Mouse (Mus musculus) heart, embryonic 16.5 days (tissue): ENCODE measurements around the gene Hmgb1. TPM values are rescaled to one million over a fixed set of nuclear protein-coding genes. Genes with fewer than 3 reads are reported as not detected.

ENCODE experiments used
- ATAC-seq: fragments of 200-750 bp; cut with Nextera tagmentation; replicated peaks from 2 replicates; pipeline ENCODE4 v1.8.0; 2017; ENCODE audit warnings: moderate number of reproducible peaks; ENCODE audit not compliant: insufficient read depth, low FRiP score; ENCODE audit errors: extremely low read depth
- H3K27ac ChIP-seq: fragments of 300-500 bp; sonication (generic); 2 replicates; pipeline ENCODE4 v1.5.1; 2014; ENCODE audit warnings: mild to moderate bottlenecking, low read length, control low read depth, moderate library complexity
- H3K27me3 ChIP-seq: fragments of 300-500 bp; sonication (generic); 2 replicates; pipeline ENCODE4 v1.6.1; 2014; ENCODE audit warnings: low read length, mixed read lengths; ENCODE audit not compliant: control insufficient read depth, insufficient read depth
- H3K36me3 ChIP-seq: fragments of 300-500 bp; sonication (generic); 2 replicates; pipeline ENCODE4 v1.6.1; 2014; ENCODE audit not compliant: control insufficient read depth, insufficient read depth
- H3K4me1 ChIP-seq: fragments of 300-500 bp; sonication (generic); 2 replicates; pipeline ENCODE4 v1.6.1; 2014; ENCODE audit warnings: low read length, mixed read lengths; ENCODE audit not compliant: control insufficient read depth, insufficient read depth
- H3K4me2 ChIP-seq: fragments of 300-500 bp; sonication (generic); 2 replicates; pipeline ENCODE4 v1.6.1; 2014; ENCODE audit warnings: low read depth, mild to moderate bottlenecking, control low read depth, low read length
- H3K4me3 ChIP-seq: fragments of 300-500 bp; sonication (generic); 2 replicates; pipeline ENCODE4 v1.5.1; 2014; ENCODE audit warnings: mild to moderate bottlenecking, control low read depth, low read length
- H3K9ac ChIP-seq: fragments of 300-500 bp; sonication (generic); 2 replicates; pipeline ENCODE4 v1.6.1; 2014; ENCODE audit warnings: low read length, control low read depth
- H3K9me3 ChIP-seq: fragments of 300-500 bp; sonication (generic); replicated peaks from 2 replicates; pipeline ENCODE4 v1.6.1; 2016; ENCODE audit warnings: low read length; ENCODE audit not compliant: control insufficient read depth
- WGBS: fragments of 180-500 bp; shearing (Covaris S2); extraction: QIAGEN DNeasy Blood & Tissue Kit; methylation state at CpG from one replicate; pipeline ENCODE4 v1.1.7; 2014; 5-methylcytosine and 5-hydroxymethylcytosine counted together
- polyA plus RNA-seq: library from polyadenylated mRNA; unstranded; fragments of >200 nt; fragmentation: Nextera tagmentation; extraction: Ambion mirVana; gene quantifications from 2 replicates; pipeline ENCODE4 v1.2.1, GENCODE M21; 2015

Hmgb1 gene
- polyA plus RNA-seq, 1 experiment from 2014 or later, result 757 TPM

- H3K36me3 ChIP-seq, result no peaks in the 10 kb centered on the region
- H3K4me1 ChIP-seq, result no peaks in the 10 kb centered on the region
- no peak for ATAC-seq
- WGBS, result 55% methylated on average over 7 of the region's 7 CpGs
- H3K4me3 ChIP-seq, result no peak overlapping the region
- H3K4me2 ChIP-seq, result no peak overlapping the region
- H3K27me3 ChIP-seq, result no peaks in the 10 kb centered on the region
- H3K9me3 ChIP-seq, result no peaks in the 10 kb centered on the region
- H3K27ac ChIP-seq, result no peak overlapping the region; the same call in 1 of the 2 replicates
- H3K9ac ChIP-seq, result no peak overlapping the region
Measured at GRCm38 (mm10) chr5:149164881-149165280, 19.4 kb downstream of the Hmgb1 start.

GRCm38 (mm10) chr5:149162890-149163289 lies 21.4 kb downstream of the Hmgb1 start:
- no peak overlapping the region for H3K4me2 ChIP-seq
- no peaks in the 10 kb centered on the region for H3K27me3 ChIP-seq
- 49% methylated on average over 7 of the region's 7 CpGs for WGBS
- no peak overlapping the region for H3K27ac ChIP-seq
- H3K9ac ChIP-seq, result no peak overlapping the region
- H3K4me3 ChIP-seq, result no peak overlapping the region
- H3K36me3 ChIP-seq, result no peaks in the 10 kb centered on the region
- H3K9me3 ChIP-seq, result no peaks in the 10 kb centered on the region
- no peak for ATAC-seq
- H3K4me1 ChIP-seq, result no peaks in the 10 kb centered on the region

GRCm38 (mm10) chr5:149160469-149160868 lies 23.8 kb downstream of the Hmgb1 start:
- Histone ChIP-seq H3K36me3 (no peaks in the 10 kb centered on the region), H3K27me3 (no peaks in the 10 kb centered on the region), H3K4me2 (no peak overlapping the region), H3K27ac (no peak overlapping the region), H3K9me3 (no peaks in the 10 kb centered on the region), H3K4me3 (no peak overlapping the region), H3K4me1 (no peaks in the 10 kb centered on the region), H3K9ac (no peak overlapping the region)
- 62% methylated on average over 4 of the region's 4 CpGs for WGBS
- no peak for ATAC-seq

- no peak for ATAC-seq
- Histone ChIP-seq H3K27ac (no peak overlapping the region), H3K4me3 (no peak overlapping the region), H3K4me2 (no peak overlapping the region), H3K9ac (no peak overlapping the region), H3K9me3 (no peaks in the 10 kb centered on the region), H3K36me3 (no peaks in the 10 kb centered on the region), H3K4me1 (no peaks in the 10 kb centered on the region), H3K27me3 (no peaks in the 10 kb centered on the region)
- 80% methylated on average over 6 of the region's 6 CpGs for WGBS
Measured at GRCm38 (mm10) chr5:149159021-149159420, 25.3 kb downstream of the Hmgb1 start.

GRCm38 (mm10) chr5:149156886-149157563 lies 27.3 kb downstream of the Hmgb1 start:
- Histone ChIP-seq H3K9me3 (no peaks in the 10 kb centered on the region), H3K27me3 (no peaks in the 10 kb centered on the region)
- 73% methylated on average over 18 of the region's 18 CpGs for WGBS

GRCm38 (mm10) chr5:149152774-149153155 lies 31.5 kb downstream of the Hmgb1 start:
- Histone ChIP-seq H3K36me3 (no peaks in the 10 kb centered on the region), H3K4me2 (peak overlapping the region; percentile 18; the same call in 1 of the 2 replicates), H3K4me1 (peaks cover 6% of the 10 kb centered on the region; the same call in 1 of the 2 replicates), H3K27ac (peak overlapping the region; percentile 52; the same call in 1 of the 2 replicates), H3K4me3 (no peak overlapping the region), H3K9me3 (peaks cover 5% of the 10 kb centered on the region), H3K9ac (no peak overlapping the region), H3K27me3 (no peaks in the 10 kb centered on the region)
- ATAC-seq, result 0 out of 2 replicates have a peak, but pooled peaks have one; percentile 10
- WGBS, result 54% methylated on average over 12 of the region's 12 CpGs

More at GRCm38 (mm10) chr5:149156886-149157563, 27.3 kb downstream of the Hmgb1 start:
- Histone ChIP-seq H3K36me3 (no peaks in the 10 kb centered on the region), H3K9ac (no peak overlapping the region), H3K4me1 (peaks cover 5% of the 10 kb centered on the region; the same call in 1 of the 2 replicates), H3K4me3 (no peak overlapping the region), H3K4me2 (no peak overlapping the region), H3K27ac (no peak overlapping the region)
- ATAC-seq, result no peak

- Histone ChIP-seq H3K4me2 (peak overlapping the region; percentile 18; the same call in 1 of the 2 replicates), H3K9ac (no peak overlapping the region), H3K9me3 (peaks cover 5% of the 10 kb centered on the region), H3K36me3 (no peaks in the 10 kb centered on the region), H3K27ac (peak overlapping the region; percentile 52), H3K27me3 (no peaks in the 10 kb centered on the region), H3K4me3 (no peak overlapping the region), H3K4me1 (peaks cover 6% of the 10 kb centered on the region; the same call in 1 of the 2 replicates)
- ATAC-seq, result peak; percentile 26; the same call in 1 of the 2 replicates
- 51% methylated on average over 13 of the region's 13 CpGs for WGBS
Measured at GRCm38 (mm10) chr5:149152063-149152773, 32.1 kb downstream of the Hmgb1 start.

GRCm38 (mm10) chr5:149150882-149151281 lies 33.4 kb downstream of the Hmgb1 start:
- no peak overlapping the region for H3K9ac ChIP-seq
- H3K36me3 ChIP-seq, result no peaks in the 10 kb centered on the region
- H3K4me2 ChIP-seq, result no peak overlapping the region
- H3K4me1 ChIP-seq, result peaks cover 6% of the 10 kb centered on the region; the same call in 1 of the 2 replicates
- no peak for ATAC-seq
- H3K4me3 ChIP-seq, result no peak overlapping the region
- no peak overlapping the region for H3K27ac ChIP-seq
- no peaks in the 10 kb centered on the region for H3K27me3 ChIP-seq
- WGBS, result 95% methylated on average over 3 of the region's 3 CpGs
- H3K9me3 ChIP-seq, result peaks cover 5% of the 10 kb centered on the region
